Mouse (Mus musculus) megakaryocyte, embryonic 14.5 days (primary cell): Measurements from ENCODE around the gene Pkd1l3. TPM values are rescaled to one million over a fixed set of nuclear protein-coding genes. Genes with fewer than 3 reads are reported as not detected.

Experiments
- H3K27me3 ChIP-seq: replicated peaks from 2 replicates; pipeline ENCODE3; 2012; ENCODE audit warnings: inconsistent platforms
- H3K36me3 ChIP-seq: replicated peaks from 2 replicates; pipeline ENCODE3; 2012; ENCODE audit warnings: low read length, inconsistent platforms, mixed read lengths
- H3K4me1 ChIP-seq: 2 replicates; pipeline ENCODE4 v1.6.1; 2012; ENCODE audit warnings: inconsistent platforms
- H3K4me3 ChIP-seq: replicated peaks from 2 replicates; pipeline ENCODE3; 2012; ENCODE audit warnings: moderate library complexity, mild to moderate bottlenecking, inconsistent platforms
- H3K9me3 ChIP-seq: 2 replicates; pipeline ENCODE4 v1.6.1; 2012; ENCODE audit warnings: inconsistent platforms
- FLI1 ChIP-seq: IDR thresholded peaks from 2 replicates; pipeline ENCODE4 v1.6.1; 2012; ENCODE audit warnings: low read length, inconsistent platforms, mixed read lengths
- GATA1 ChIP-seq: IDR thresholded peaks from 3 replicates; pipeline ENCODE4 v1.6.1; 2012; ENCODE audit warnings: mixed read lengths, low read length, inconsistent platforms, borderline replicate concordance
- polyA plus RNA-seq: library from polyadenylated mRNA; stranded (reverse); fragments of >175 nt; gene quantifications from 2 replicates; pipeline ENCODE4 v1.2.3, GENCODE M21; 2012; ENCODE audit warnings: low replicate concordance; ENCODE audit not compliant: insufficient read depth

Pkd1l3 gene
- polyA plus RNA-seq, 1 experiment, result 0.72 TPM

DNA sequence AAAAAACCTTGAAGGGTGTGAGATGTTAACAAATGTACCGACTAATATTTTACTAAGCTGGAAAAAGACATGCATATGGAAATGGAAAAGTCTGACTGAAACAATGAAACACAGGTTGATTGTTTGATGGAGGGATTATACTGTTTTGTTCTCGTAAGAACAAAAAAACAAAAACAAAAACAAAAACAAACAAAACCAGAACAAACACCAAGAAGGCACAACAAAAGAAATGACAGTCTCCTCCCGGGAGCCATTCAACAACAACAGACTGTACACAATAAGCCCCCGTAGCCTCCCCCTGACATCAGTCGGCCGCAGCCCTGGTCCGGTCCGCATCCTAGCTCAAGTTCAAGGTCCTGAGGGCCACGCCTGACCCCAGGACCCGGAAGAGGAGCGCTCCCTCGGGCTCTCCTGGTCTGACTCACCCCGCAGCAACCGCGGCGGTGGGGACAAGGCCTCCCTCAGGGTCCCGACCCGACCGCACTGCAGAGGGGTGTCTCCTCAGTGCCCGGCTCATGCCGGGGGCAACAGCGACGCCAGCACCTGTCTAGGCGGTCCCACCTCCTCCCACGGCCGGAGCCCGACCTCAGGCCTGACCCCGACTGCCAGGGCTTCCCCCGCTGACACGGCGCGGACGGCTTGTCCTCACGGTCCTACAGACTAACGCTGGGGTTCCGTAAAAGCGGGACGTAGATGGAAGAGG lies 78.3 kb downstream of the Pkd1l3 start:
- H3K36me3 ChIP-seq, result peaks cover 24% of the 10 kb centered on the region
- H3K4me1 ChIP-seq, result peaks cover 41% of the 10 kb centered on the region
- peak overlapping the region; percentile 99 for H3K4me3 ChIP-seq
- no peak for TF ChIP-seq GATA1
- TF ChIP-seq FLI1, result no peak
- no peaks in the 10 kb centered on the region for H3K9me3 ChIP-seq
- H3K27me3 ChIP-seq, result no peaks in the 10 kb centered on the region

DNA sequence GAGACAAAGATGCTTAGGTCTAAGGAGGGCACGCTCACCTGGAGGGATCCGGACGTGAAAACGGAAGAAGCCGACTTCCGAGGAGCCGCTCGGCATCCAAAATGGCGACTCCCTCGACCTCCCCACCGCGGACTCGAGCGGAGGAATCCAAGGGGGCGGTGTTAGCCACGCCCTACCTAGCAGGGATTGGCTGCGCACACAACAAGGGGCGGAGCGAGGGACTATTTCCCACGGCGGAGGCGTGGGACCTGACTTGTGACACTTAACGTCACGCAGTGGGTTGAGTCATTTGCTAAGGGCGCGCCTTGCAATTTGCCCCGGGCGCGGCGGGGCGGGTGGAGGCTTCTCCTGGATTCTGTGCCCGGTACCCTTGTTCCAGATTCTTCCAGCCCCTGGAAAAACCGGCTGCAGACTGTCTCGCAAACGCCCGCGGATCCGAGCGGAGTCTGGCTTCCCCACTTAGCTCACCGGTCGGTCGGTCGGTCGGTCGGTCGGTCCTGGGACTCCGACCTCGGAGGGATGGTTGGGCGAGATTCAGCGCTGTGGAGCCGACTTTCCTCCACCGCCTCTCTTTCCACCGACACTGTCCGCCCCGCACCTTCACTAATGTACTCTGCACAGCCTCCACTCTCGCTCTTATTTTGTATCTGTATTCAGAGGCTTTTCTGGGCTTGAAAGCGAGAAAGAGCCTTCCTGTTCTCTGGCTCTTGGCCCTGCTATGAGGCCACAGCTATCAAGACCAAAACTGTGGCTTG lies 79.0 kb downstream of the Pkd1l3 start, which contains the start of gene Ist1:
Gene Ist1, minus strand, starts transcription at position 115 of the 755 bp plus-strand sequence.
- Histone ChIP-seq H3K4me1 (peaks cover 36% of the 10 kb centered on the region), H3K36me3 (peaks cover 21% of the 10 kb centered on the region), H3K4me3 (peak within 1 kb of the TSS; percentile 99), H3K9me3 (no peaks in the 10 kb centered on the region), H3K27me3 (peaks cover 3% of the 10 kb centered on the region)
- TF ChIP-seq GATA1, result no peak
- TF ChIP-seq FLI1, result no peak

DNA sequence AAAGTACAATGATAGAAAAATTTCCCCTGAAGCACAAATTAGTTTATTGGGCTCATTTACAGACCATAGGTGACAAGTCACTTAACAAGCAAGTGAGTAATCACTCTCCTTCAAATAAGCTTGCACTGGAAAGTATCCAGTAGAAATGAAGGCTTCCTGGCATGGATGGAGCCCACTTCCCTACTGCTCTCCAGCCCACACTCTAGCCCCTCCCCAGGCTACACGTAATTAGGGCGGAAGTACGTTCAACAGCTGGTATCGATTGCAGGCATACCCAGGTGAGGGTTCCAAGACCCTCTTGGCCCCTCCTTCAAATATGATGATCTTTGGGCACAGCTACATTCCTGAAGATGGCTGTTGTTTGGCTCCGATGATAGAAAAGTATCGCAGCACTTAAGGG lies 79.8 kb downstream of the Pkd1l3 start:
- H3K4me1 ChIP-seq, result peaks cover 34% of the 10 kb centered on the region
- peaks cover 19% of the 10 kb centered on the region for H3K36me3 ChIP-seq
- H3K27me3 ChIP-seq, result peaks cover 5% of the 10 kb centered on the region
- no peak for TF ChIP-seq FLI1
- TF ChIP-seq GATA1, result no peak
- peak overlapping the region; percentile 99 for H3K4me3 ChIP-seq
- H3K9me3 ChIP-seq, result no peaks in the 10 kb centered on the region

DNA sequence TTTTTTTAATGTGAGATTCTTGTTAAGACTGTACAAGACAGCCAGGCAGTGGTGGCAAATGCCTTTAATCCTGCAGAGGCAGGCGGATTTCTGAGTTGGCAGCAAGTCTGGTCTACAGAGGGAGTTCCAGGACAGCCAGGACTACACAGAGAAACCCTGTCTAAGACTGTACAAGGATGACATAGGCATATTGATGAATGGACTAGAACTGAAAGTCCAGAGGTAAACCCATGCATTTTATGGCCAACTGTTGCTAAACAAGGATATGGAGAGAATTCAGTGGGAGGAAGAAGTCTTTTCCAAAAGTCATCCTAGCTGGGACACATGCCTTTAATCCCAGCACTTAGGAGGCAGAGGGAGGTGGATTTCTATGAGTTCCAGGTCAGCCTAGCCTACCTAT lies 83.4 kb downstream of the Pkd1l3 start:
- H3K9me3 ChIP-seq, result peaks cover 8% of the 10 kb centered on the region
- peaks cover 9% of the 10 kb centered on the region for H3K4me1 ChIP-seq
- H3K4me3 ChIP-seq, result no peak overlapping the region
- no peaks in the 10 kb centered on the region for H3K36me3 ChIP-seq
- TF ChIP-seq FLI1, result no peak
- TF ChIP-seq GATA1, result no peak
- H3K27me3 ChIP-seq, result peaks cover 30% of the 10 kb centered on the region

GRCm38 (mm10) chr8:109698477-109698876 lies 84.2 kb downstream of the Pkd1l3 start:
- Histone ChIP-seq H3K36me3 (no peaks in the 10 kb centered on the region), H3K27me3 (peaks cover 37% of the 10 kb centered on the region), H3K4me3 (no peak overlapping the region), H3K4me1 (peaks cover 9% of the 10 kb centered on the region), H3K9me3 (peaks cover 8% of the 10 kb centered on the region)
- TF ChIP-seq GATA1 (no peak), FLI1 (no peak)

DNA sequence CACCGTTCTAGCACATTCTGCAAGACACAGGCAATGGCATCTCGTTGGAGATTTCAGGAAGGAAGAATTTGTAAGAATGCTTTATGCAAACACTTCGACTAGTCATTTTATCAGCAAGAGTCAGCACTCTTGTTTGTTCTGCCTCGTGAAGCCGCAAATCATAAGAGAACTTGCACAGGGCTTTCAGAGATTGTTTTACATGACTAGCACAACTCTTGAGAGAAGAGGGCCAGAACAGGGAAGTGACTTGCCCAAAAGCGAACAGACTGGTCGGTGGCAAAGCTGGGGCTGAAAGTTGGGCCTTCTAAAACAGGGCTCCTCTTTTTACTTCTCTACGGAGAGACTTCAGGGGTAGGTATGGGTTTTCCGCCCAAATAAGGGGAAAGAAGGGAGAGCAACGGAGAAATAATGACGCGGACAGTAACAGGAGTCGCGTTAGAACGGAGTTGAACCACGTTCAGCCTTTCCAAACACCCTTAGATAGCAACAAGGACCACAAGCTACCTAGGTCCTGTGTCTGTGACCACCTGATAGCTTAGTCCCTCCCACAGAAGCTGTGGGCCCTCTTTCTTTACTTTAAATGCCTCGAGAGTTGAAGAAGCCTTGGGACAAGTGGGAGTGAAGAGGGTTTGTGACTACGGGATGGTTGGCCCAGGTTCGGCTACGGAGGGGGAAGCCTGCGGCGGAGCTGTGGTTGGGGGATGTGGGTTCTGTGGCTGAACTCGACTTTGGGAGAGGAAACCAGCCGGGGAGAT lies 90.4 kb downstream of the Pkd1l3 start:
- peaks cover 45% of the 10 kb centered on the region for H3K27me3 ChIP-seq
- H3K4me3 ChIP-seq, result peak overlapping the region; percentile 93
- TF ChIP-seq GATA1 (no peak), FLI1 (no peak)
- peaks cover 37% of the 10 kb centered on the region for H3K4me1 ChIP-seq
- H3K9me3 ChIP-seq, result peaks cover 8% of the 10 kb centered on the region
- H3K36me3 ChIP-seq, result peaks cover 13% of the 10 kb centered on the region

DNA sequence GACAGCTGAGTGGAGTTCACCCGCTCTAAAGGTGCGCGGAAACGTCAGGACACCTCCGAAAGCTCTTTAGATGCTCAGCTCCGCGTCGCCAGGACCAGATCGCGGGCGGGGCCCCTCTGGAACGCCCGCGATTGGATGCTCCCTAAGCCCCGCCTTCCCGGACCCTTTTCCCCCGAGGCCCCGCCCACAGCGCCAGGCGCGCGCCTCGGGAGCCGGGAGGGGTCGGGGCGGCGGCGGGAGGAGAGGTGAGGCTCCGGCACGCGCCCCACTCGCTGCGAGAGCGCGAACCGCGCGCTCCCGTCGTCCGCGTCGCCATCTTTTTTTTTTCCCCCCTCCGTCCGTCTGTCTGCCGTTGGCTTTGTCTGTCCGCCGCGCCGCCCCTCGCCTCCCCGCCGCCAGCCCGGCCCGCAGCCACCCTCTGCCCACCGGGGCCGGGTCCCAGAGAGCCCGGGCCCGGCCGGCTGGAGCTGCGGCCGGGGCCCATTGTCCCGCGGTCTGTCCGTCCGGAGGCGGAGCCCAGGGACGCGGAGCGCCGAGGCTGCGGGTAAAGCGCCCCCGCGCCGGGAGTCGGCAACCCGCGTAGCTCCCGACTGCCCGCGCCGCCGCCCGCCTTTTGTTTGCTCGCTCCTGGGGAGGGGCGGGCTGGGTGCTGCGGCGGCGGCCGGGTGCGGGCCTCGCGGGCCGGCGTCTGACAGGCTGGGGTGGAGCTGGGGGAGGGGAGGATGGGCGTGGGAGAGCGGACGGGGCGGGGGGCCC lies 91.2 kb downstream of the Pkd1l3 start, which contains the start of gene Zfp821:
Gene Zfp821, plus strand, starts transcription at position 227 of the 756 bp plus-strand sequence.
- H3K4me1 ChIP-seq, result peaks cover 37% of the 10 kb centered on the region
- H3K27me3 ChIP-seq, result peaks cover 44% of the 10 kb centered on the region
- peaks cover 8% of the 10 kb centered on the region for H3K9me3 ChIP-seq
- no peak for TF ChIP-seq GATA1
- TF ChIP-seq FLI1, result no peak
- H3K4me3 ChIP-seq, result peak within 1 kb of the TSS; percentile 93
- H3K36me3 ChIP-seq, result peaks cover 19% of the 10 kb centered on the region

GRCm38 (mm10) chr8:109706076-109706873 lies 92.0 kb downstream of the Pkd1l3 start:
- Histone ChIP-seq H3K36me3 (peaks cover 26% of the 10 kb centered on the region), H3K4me3 (peak overlapping the region; percentile 93), H3K4me1 (peaks cover 37% of the 10 kb centered on the region), H3K9me3 (no peaks in the 10 kb centered on the region), H3K27me3 (peaks cover 36% of the 10 kb centered on the region)
- TF ChIP-seq FLI1 (no peak), GATA1 (no peak)
